Mouse (Mus musculus) stomach, postnatal 0 days (tissue): ENCODE measurements around the gene Bhlha15. TPM values are rescaled to one million over a fixed set of nuclear protein-coding genes. Genes with fewer than 3 reads are reported as not detected.

ENCODE experiments used
- ATAC-seq: fragments of 200-750 bp; cut with Nextera tagmentation; 2 replicates; pipeline ENCODE4 v1.8.0; 2017; ENCODE audit not compliant: low FRiP score, low TSS enrichment
- DNase-seq: peaks from one replicate; pipeline ENCODE4 v3.0.0-alpha.2; 2016; ENCODE audit warnings: low spot score
- H3K27ac ChIP-seq: fragments of 300-500 bp; sonication (generic); replicated peaks from 2 replicates; pipeline ENCODE4 v1.5.1; 2014; ENCODE audit warnings: mild to moderate bottlenecking, control low read depth
- H3K27me3 ChIP-seq: fragments of 300-500 bp; sonication (generic); 2 replicates; pipeline ENCODE4 v1.6.1; 2014; ENCODE audit warnings: low read length; ENCODE audit not compliant: control insufficient read depth, insufficient read depth
- H3K36me3 ChIP-seq: fragments of 300-500 bp; sonication (generic); 2 replicates; pipeline ENCODE4 v1.6.1; 2014; ENCODE audit warnings: low read length, mixed read lengths; ENCODE audit not compliant: control insufficient read depth, insufficient read depth
- H3K4me1 ChIP-seq: fragments of 300-500 bp; sonication (generic); replicated peaks from 2 replicates; pipeline ENCODE4 v1.6.1; 2014; ENCODE audit warnings: antibody characterized with exemption; ENCODE audit not compliant: control insufficient read depth, insufficient read depth
- H3K4me2 ChIP-seq: fragments of 300-500 bp; sonication (generic); replicated peaks from 2 replicates; pipeline ENCODE4 v1.6.1; 2014; ENCODE audit warnings: low read depth, mild to moderate bottlenecking, control low read depth, moderate library complexity
- H3K4me3 ChIP-seq: fragments of 300-500 bp; sonication (generic); 2 replicates; pipeline ENCODE4 v1.5.1; 2014; ENCODE audit warnings: low read depth, low read length, control low read depth
- H3K9ac ChIP-seq: fragments of 300-500 bp; sonication (generic); 2 replicates; pipeline ENCODE4 v1.6.1; 2014; ENCODE audit warnings: mild to moderate bottlenecking, low read length, control low read depth, mixed read lengths
- H3K9me3 ChIP-seq: fragments of 300-500 bp; sonication (generic); 2 replicates; pipeline ENCODE4 v1.6.1; 2016; ENCODE audit warnings: low read length; ENCODE audit not compliant: control insufficient read depth
- CTCF ChIP-seq: IDR thresholded peaks from 2 replicates; pipeline ENCODE4 v1.5.1; 2016; ENCODE audit warnings: antibody characterized with exemption, low read depth, mild to moderate bottlenecking, moderate library complexity
- EP300 ChIP-seq: optimal IDR thresholded peaks from 2 replicates; pipeline ENCODE3; 2016; ENCODE audit warnings: antibody characterized with exemption
- WGBS: fragments of 180-500 bp; shearing (Covaris S2); extraction: QIAGEN DNeasy Blood & Tissue Kit; methylation state at CpG from one replicate; pipeline ENCODE4 v1.1.7; 2014; 5-methylcytosine and 5-hydroxymethylcytosine counted together
- polyA plus RNA-seq: library from polyadenylated mRNA; unstranded; fragments of >200 nt; fragmentation: Nextera tagmentation; extraction: Ambion mirVana; gene quantifications from 2 replicates; pipeline ENCODE4 v1.2.1, GENCODE M21; 2015

Gene Bhlha15
- polyA plus RNA-seq, 1 experiment from 2014 or later, result 9.2 TPM

GRCm38 (mm10) chr5:144169275-144169975 is 20.7 kb upstream of the Bhlha15 start:
- Histone ChIP-seq H3K36me3 (0 out of 2 replicates have a peak, but pooled peaks cover 11% of the 10 kb centered on the region), H3K9ac (no peak overlapping the region), H3K27ac (no peak overlapping the region), H3K4me3 (no peak overlapping the region), H3K4me1 (no peaks in the 10 kb centered on the region), H3K27me3 (no peaks in the 10 kb centered on the region), H3K9me3 (no peaks in the 10 kb centered on the region), H3K4me2 (no peak overlapping the region)
- 88% methylated on average over 8 of the region's 8 CpGs for WGBS
- TF ChIP-seq CTCF (no peak), EP300 (no peak)
- no peak; the same call in 1 of the 2 replicates for ATAC-seq
- no peak for DNase-seq

DNA sequence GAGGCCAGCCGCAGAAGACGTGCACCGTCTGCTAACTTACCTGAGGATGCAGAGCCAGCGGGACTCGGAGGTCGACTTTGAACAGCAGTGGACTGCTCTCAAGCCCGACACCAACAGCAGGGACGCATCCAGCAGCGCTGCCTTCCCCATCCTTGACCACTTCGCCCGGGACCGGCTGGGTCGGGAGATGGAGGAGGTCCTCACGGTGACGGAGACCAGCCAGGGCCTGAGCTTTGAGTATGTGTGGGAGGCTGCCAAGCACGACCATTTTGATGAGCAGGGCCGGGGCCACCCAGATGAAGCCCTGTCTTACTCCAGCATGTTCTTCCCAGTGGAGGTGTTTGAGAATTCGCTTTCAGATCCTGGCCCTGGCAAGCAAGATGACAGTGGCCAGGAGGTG is 16.4 kb upstream of the Bhlha15 start:
- Histone ChIP-seq H3K4me2 (no peak overlapping the region), H3K27ac (no peak overlapping the region), H3K9ac (no peak overlapping the region), H3K4me1 (no peaks in the 10 kb centered on the region), H3K27me3 (no peaks in the 10 kb centered on the region), H3K9me3 (no peaks in the 10 kb centered on the region), H3K4me3 (no peak overlapping the region), H3K36me3 (peaks cover 26% of the 10 kb centered on the region)
- TF ChIP-seq CTCF (no peak), EP300 (no peak)
- 95% methylated on average over 18 of the region's 18 CpGs for WGBS
- no peak for ATAC-seq
- DNase-seq, result no peak

DNA sequence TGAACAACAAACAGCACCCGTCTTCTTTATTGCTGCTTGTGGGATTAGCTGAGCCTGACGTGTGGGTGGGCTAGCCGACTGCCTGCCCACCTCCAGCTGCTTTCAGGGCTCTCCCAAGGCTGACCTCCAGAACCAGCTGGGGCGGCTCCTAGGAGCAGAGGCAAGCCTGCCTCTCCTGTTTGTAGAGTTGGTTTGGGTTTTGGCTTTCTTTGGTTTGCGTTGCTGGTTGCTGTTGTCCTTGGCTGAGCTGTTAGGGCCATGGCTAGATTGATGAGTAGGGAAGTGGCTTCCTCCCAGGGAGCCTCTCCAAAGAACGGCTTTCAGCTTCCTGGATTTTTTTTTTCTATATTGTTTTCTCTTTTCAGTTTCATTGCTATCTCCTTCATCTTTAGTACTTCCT is 11.9 kb upstream of the Bhlha15 start:
- DNase-seq (no peak), ATAC-seq (no peak)
- Histone ChIP-seq H3K4me3 (no peak overlapping the region), H3K9ac (no peak overlapping the region), H3K9me3 (no peaks in the 10 kb centered on the region), H3K27ac (no peak overlapping the region), H3K27me3 (no peaks in the 10 kb centered on the region), H3K4me1 (no peaks in the 10 kb centered on the region), H3K36me3 (peaks cover 21% of the 10 kb centered on the region), H3K4me2 (no peak overlapping the region)
- TF ChIP-seq CTCF (no peak), EP300 (no peak)
- WGBS, result 41% methylated on average over 6 of the region's 6 CpGs

DNA sequence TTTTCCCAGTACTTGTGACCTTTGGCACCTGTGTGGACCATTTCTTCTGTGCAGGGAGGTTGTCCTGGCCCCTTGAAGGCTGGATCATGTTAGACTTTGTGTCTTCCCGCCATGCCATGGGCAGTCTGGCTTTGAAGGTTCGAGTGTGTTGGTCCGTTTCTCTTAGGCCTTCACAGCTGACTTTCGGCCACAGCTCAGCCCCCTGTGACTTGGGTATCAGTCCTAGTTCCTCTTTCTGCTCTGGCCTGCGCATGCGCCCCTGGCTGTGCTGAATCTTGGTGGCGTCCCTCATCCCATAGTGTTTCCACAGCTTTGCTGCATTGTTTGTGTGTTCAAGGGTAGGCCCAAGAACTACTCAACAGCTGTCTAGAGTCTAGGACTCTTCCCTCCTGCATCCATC is 8.8 kb upstream of the Bhlha15 start:
- no peaks in the 10 kb centered on the region for H3K27me3 ChIP-seq
- ATAC-seq (no peak), DNase-seq (no peak)
- no peaks in the 10 kb centered on the region for H3K4me1 ChIP-seq
- H3K9ac ChIP-seq, result no peak overlapping the region
- no peak for TF ChIP-seq EP300
- no peak for TF ChIP-seq CTCF
- H3K9me3 ChIP-seq, result no peaks in the 10 kb centered on the region
- no peak overlapping the region for H3K4me2 ChIP-seq
- WGBS, result 90% methylated on average over 7 of the region's 7 CpGs
- no peak overlapping the region for H3K27ac ChIP-seq
- H3K4me3 ChIP-seq, result no peak overlapping the region
- H3K36me3 ChIP-seq, result peaks cover 11% of the 10 kb centered on the region

DNA sequence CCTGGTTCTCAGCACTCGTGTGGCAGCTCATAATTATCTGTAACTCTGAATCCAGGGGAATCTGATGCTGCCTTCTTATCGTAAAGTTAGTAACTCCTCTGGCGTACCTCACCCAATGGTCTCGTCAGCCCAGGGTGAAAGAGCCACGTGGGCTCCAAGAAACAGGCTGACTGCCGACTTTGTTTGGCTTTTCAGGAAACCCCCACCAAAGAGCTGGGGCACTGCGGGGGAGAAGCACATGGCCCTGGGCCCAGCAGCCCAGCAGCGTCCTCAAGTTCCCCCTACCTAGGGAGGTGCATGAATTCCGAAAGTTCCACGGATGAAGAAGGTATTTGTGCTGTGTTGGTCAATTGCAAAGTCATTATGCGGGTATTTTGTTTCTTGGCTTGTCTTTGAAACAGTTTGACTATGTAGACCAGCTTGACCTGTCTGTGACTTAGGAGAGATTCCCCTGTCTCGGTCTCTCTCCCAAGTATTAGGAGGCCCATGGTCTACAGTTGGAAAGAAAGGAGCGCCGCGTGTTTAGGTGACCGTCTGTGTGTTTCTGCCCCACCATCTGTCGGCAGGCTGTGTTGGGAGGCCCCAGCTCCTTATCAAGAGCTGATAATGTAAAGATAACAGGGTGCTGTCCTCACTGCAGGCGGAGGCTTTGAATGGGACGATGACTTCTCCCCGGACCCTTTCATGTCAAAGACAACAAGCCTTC is 7.4 kb upstream of the Bhlha15 start:
- no peak overlapping the region for H3K9ac ChIP-seq
- DNase-seq (no peak), ATAC-seq (no peak)
- 44% methylated on average over 20 of the region's 20 CpGs for WGBS
- no peaks in the 10 kb centered on the region for H3K27me3 ChIP-seq
- H3K27ac ChIP-seq, result no peak overlapping the region
- H3K9me3 ChIP-seq, result no peaks in the 10 kb centered on the region
- H3K4me1 ChIP-seq, result no peaks in the 10 kb centered on the region
- no peak overlapping the region for H3K4me2 ChIP-seq
- no peak for TF ChIP-seq EP300
- TF ChIP-seq CTCF, result no peak
- no peak overlapping the region for H3K4me3 ChIP-seq
- peaks cover 7% of the 10 kb centered on the region for H3K36me3 ChIP-seq

GRCm38 (mm10) chr5:144183248-144183559 is 6.9 kb upstream of the Bhlha15 start:
- Histone ChIP-seq H3K27me3 (no peaks in the 10 kb centered on the region), H3K4me2 (no peak overlapping the region), H3K4me3 (no peak overlapping the region), H3K4me1 (no peaks in the 10 kb centered on the region), H3K27ac (no peak overlapping the region), H3K36me3 (peaks cover 8% of the 10 kb centered on the region), H3K9me3 (no peaks in the 10 kb centered on the region), H3K9ac (no peak overlapping the region)
- ATAC-seq, result 0 out of 2 replicates have a peak, but pooled peaks have one; percentile 19
- TF ChIP-seq CTCF (no peak), EP300 (no peak)
- 30% methylated on average over 8 of the region's 8 CpGs for WGBS
- DNase-seq, result no peak
